Mouse (Mus musculus) myocyte (in vitro differentiated cells): Measurements from ENCODE around the gene Zmynd10.
A peak's percentile ranks its signal among the peaks of the same experiment; 100 is the strongest.

ENCODE experiments used
- CEBPB ChIP-seq: IDR thresholded peaks from 2 replicates; pipeline ENCODE4 v1.6.1; 2011; ENCODE audit warnings: mild to moderate bottlenecking, moderate library complexity; ENCODE audit not compliant: poor library complexity, insufficient read depth, severe bottlenecking
- MYOD1 ChIP-seq, 3 experiments: IDR thresholded peaks; one replicate each; pipeline ENCODE4 v1.6.1; 2011; ENCODE audit warnings: control low read depth in 2 of 3, low read depth in 2 of 3, mild to moderate bottlenecking in 2 of 3, moderate library complexity in 1 of 3; ENCODE audit not compliant: insufficient read length in 2 of 3, control insufficient read depth in 1 of 3
- POLR2AphosphoS2 ChIP-seq: IDR thresholded peaks from one replicate; pipeline ENCODE4 v1.6.1; 2011; ENCODE audit warnings: low read depth, control low read depth; ENCODE audit not compliant: insufficient read length

GRCm38 (mm10) chr9:107587833-107588639, 40.9 kb downstream of the Zmynd10 start:
- TF ChIP-seq MYOD1 (IDR thresholded peaks at IDR 0.05; ENCODE audit: control insufficient read depth in 1 of 3, insufficient read length in 2 of 3, low read depth in 2 of 3) = peak in 1 of 3 experiments; percentile 36
- no peak for TF ChIP-seq POLR2AphosphoS2
- TF ChIP-seq CEBPB = no peak
